ENCODE assay signal across 9 mouse cellular contexts in genomic region chr17:13743709-13744079, GRCm38 (mm10). TPM values are rescaled to one million over a fixed set of nuclear protein-coding genes. Genes with fewer than 3 reads are reported as not detected.
DNase-seq lines count a peak whose midpoint lies in the region; ATAC-seq and TF ChIP-seq lines count a peak whose summit lies in the region.
"Had no signal": no experiment of that assay in that cellular context is flagged by ENCODE, and none has a peak within 500 bp of the region (broad histone marks: within the 10 kb centered on the region; RNA-seq: fewer than 3 reads in every experiment).

No protein-coding gene starts in this region.

- 0 out of 2 replicates have a peak overlapping the region, but pooled peaks have one; percentile 4 for H3K27ac ChIP-seq in forebrain, postnatal 0 days (ENCODE audit: low read depth, low read length)
- no peak overlapping the region for H3K27ac ChIP-seq in forebrain, embryonic 11.5 days (ENCODE audit: low read depth, low read length)
- peak overlapping the region; percentile 82 for H3K27ac ChIP-seq in kidney, embryonic 15.5 days
- no peak overlapping the region for H3K27ac ChIP-seq in gastrocnemius, adult 2 months
- H3K27ac ChIP-seq: forebrain, embryonic 15.5 days had no signal

- no peak for ATAC-seq in forebrain, postnatal 0 days
- no peak for ATAC-seq in forebrain, embryonic 11.5 days (replicated peaks; ENCODE audit: low FRiP score)
- ATAC-seq in kidney, embryonic 15.5 days (replicated peaks; ENCODE audit: low FRiP score), result no peak; the same call in 1 of the 2 replicates
- ATAC-seq: forebrain, embryonic 15.5 days had no signal

- no peaks in the 10 kb centered on the region for H3K36me3 ChIP-seq in forebrain, postnatal 0 days (ENCODE audit: insufficient read depth)
- no peaks in the 10 kb centered on the region for H3K36me3 ChIP-seq in forebrain, embryonic 11.5 days (ENCODE audit: control insufficient read depth, insufficient read depth, low read length)
- H3K36me3 ChIP-seq in kidney, embryonic 15.5 days, result no peaks in the 10 kb centered on the region
- H3K36me3 ChIP-seq: forebrain, embryonic 15.5 days had no signal

- no peak overlapping the region for H3K4me2 ChIP-seq in forebrain, postnatal 0 days (ENCODE audit: low read depth)
- H3K4me2 ChIP-seq in forebrain, embryonic 11.5 days (ENCODE audit: low read depth, low read length, severe bottlenecking), result no peak overlapping the region
- no peak overlapping the region for H3K4me2 ChIP-seq in kidney, embryonic 15.5 days
- H3K4me2 ChIP-seq: forebrain, embryonic 15.5 days had no signal

- no peaks in the 10 kb centered on the region for H3K4me1 ChIP-seq in forebrain, postnatal 0 days (ENCODE audit: insufficient read depth)
- no peaks in the 10 kb centered on the region for H3K4me1 ChIP-seq in forebrain, embryonic 11.5 days (replicated peaks; ENCODE audit: control insufficient read depth, insufficient read depth, low read length)
- peaks cover 57% of the 10 kb centered on the region for H3K4me1 ChIP-seq in kidney, embryonic 15.5 days

- WGBS in forebrain, postnatal 0 days, result 55% methylated on average over 5 of the region's 5 CpGs
- 60% methylated on average over 5 of the region's 5 CpGs for WGBS in forebrain, embryonic 11.5 days
- WGBS in kidney, embryonic 15.5 days, result 41% methylated on average over 5 of the region's 5 CpGs

- intact Hi-C loops in gastrocnemius, adult 2 months (cut with DNase I), result no loop called here

- TF ChIP-seq CTCF in forebrain, postnatal 0 days (IDR thresholded peaks at IDR 0.05; ENCODE audit: low read depth), result no peak
- no peak for TF ChIP-seq CTCF in gastrocnemius, adult 2 months (IDR thresholded peaks at IDR 0.05)

- H3K27me3 ChIP-seq in forebrain, postnatal 0 days (ENCODE audit: insufficient read depth, low read length), result no peaks in the 10 kb centered on the region
- no peaks in the 10 kb centered on the region for H3K27me3 ChIP-seq in forebrain, embryonic 11.5 days (ENCODE audit: control insufficient read depth, insufficient read depth, low read length)
- no peaks in the 10 kb centered on the region for H3K27me3 ChIP-seq in kidney, embryonic 15.5 days
- H3K27me3 ChIP-seq: forebrain, embryonic 15.5 days had no signal

- H3K9me3 ChIP-seq in forebrain, postnatal 0 days (ENCODE audit: low read length), result no peaks in the 10 kb centered on the region
- H3K9me3 ChIP-seq in forebrain, embryonic 11.5 days (ENCODE audit: control insufficient read depth, low read length), result no peaks in the 10 kb centered on the region
- no peaks in the 10 kb centered on the region for H3K9me3 ChIP-seq in kidney, embryonic 15.5 days (replicated peaks)
- H3K9me3 ChIP-seq: forebrain, embryonic 15.5 days had no signal

- DNase-seq in forebrain, postnatal 0 days, result no peak
- DNase-seq in forebrain, embryonic 11.5 days (ENCODE audit: low spot score), result no peak
- DNase-seq in Muller cell, postnatal 12 days (ENCODE audit: inconsistent ontology term), result peak; percentile 24
- peak; percentile 75 for DNase-seq in lung, postnatal 36 days
- DNase-seq in right cerebral cortex, adult 18-20 months, result no peak
- no peak for DNase-seq in gastrocnemius, adult 2 months
- DNase-seq in thymus, postnatal 25 days, result no peak

- no peak overlapping the region for H3K4me3 ChIP-seq in forebrain, postnatal 0 days (ENCODE audit: low read depth, low read length)
- no peak overlapping the region for H3K4me3 ChIP-seq in forebrain, embryonic 11.5 days (ENCODE audit: low read depth, low read length)
- no peak overlapping the region for H3K4me3 ChIP-seq in kidney, embryonic 15.5 days (replicated peaks)
- no peak overlapping the region for H3K4me3 ChIP-seq in gastrocnemius, adult 2 months
- H3K4me3 ChIP-seq: forebrain, embryonic 15.5 days had no signal

- no peak overlapping the region for H3K9ac ChIP-seq in forebrain, postnatal 0 days
- H3K9ac ChIP-seq in forebrain, embryonic 11.5 days (ENCODE audit: low read length), result no peak overlapping the region
- no peak overlapping the region for H3K9ac ChIP-seq in kidney, embryonic 15.5 days
- H3K9ac ChIP-seq: forebrain, embryonic 15.5 days had no signal

RNA-seq across cellular contexts. Expression of gene Afdn, which starts 16.6 kb away (rescaled TPM):
- 141 and 146 TPM in 2 replicates for total RNA-seq in forebrain, postnatal 0 days (2014; rRNA removed)
- polyA plus RNA-seq in forebrain, postnatal 0 days (2015; fragmentation: Nextera tagmentation; extraction: Ambion mirVana), result 92.5 and 129 TPM in 2 replicates
- polyA plus RNA-seq in forebrain, embryonic 11.5 days (2014; fragmentation: Nextera tagmentation; extraction: Ambion mirVana), result 136 and 141 TPM in 2 replicates
- polyA plus RNA-seq in kidney, embryonic 15.5 days (2015; fragmentation: Nextera tagmentation; extraction: Ambion mirVana), result 76.5 and 81.2 TPM in 2 replicates
- total RNA-seq in gastrocnemius, adult 2 months (2021), result 10 to 100 TPM; 33.3 to 45.6 TPM

RNA-seq across cellular contexts. Expression of gene Tcte2, which starts 17.9 kb away (rescaled TPM):
- total RNA-seq in forebrain, postnatal 0 days (2014; rRNA removed), result 22.7 and 22.9 TPM in 2 replicates
- 9.3 and 10.7 TPM in 2 replicates for polyA plus RNA-seq in forebrain, postnatal 0 days (2015; fragmentation: Nextera tagmentation; extraction: Ambion mirVana)
- 11.5 and 11.6 TPM in 2 replicates for polyA plus RNA-seq in forebrain, embryonic 11.5 days (2014; fragmentation: Nextera tagmentation; extraction: Ambion mirVana)
- 2.8 and 3.2 TPM in 2 replicates for polyA plus RNA-seq in kidney, embryonic 15.5 days (2015; fragmentation: Nextera tagmentation; extraction: Ambion mirVana)
- total RNA-seq in gastrocnemius, adult 2 months (2021), result 1 to 10 TPM; 1.7 TPM

Comparison
In these comparisons a context has a peak if more than half of its experiments do, and no peak if none do; other contexts are left out.
1. H3K27ac ChIP-seq: peak in forebrain, postnatal 0 days (single experiment) and kidney, embryonic 15.5 days (single experiment); none in forebrain, embryonic 11.5 days (single experiment) and gastrocnemius, adult 2 months (single experiment).
2. DNase-seq: peak in Muller cell, postnatal 12 days (single experiment) and lung, postnatal 36 days (single experiment); none in forebrain, postnatal 0 days (single experiment), forebrain, embryonic 11.5 days (single experiment), right cerebral cortex, adult 18-20 months (single experiment), gastrocnemius, adult 2 months (single experiment) and thymus, postnatal 25 days (single experiment).